Mouse (Mus musculus) thymus, postnatal 10 days (tissue): ENCODE results near the gene Vav1.

Experiments
- DNase-seq, 2 experiments: peaks; one replicate each; pipeline ENCODE4 v3.0.0; 2021; ENCODE audit warnings: low spot score in 2 of 2

The Vav1 gene

DNA sequence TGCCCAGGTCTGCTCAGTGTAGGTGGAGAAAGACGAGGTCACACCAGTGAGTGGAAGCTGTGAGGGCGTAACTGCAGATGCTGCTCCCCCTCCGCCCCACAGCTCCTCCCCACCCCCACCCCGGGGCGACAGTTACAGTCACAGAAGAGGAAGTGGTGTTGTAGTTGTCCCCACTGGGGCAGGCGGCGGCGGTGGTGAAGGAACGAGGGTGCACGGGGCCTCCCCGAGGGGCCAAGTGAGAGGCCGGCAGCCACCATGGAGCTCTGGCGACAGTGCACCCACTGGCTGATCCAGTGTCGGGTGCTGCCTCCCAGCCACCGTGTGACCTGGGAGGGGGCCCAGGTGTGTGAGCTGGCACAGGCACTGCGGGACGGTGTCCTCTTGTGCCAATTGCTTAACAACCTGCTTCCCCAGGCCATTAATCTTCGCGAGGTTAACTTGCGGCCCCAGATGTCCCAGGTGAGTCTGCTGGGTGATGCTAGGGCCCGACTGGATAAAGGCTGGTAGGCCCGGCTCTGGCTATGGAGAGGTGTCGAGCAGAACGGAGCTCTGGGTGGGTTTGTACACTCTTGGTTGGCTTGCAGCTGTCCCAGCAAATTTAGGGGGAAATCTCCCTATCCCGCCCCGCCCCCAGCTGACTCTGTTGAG is at the start of gene Vav1:
Gene Vav1, plus strand, starts transcription at position 158 of the 648 bp plus-strand sequence.
- peak; percentile 83 to 85 for DNase-seq

GRCm38 (mm10) chr17:57229851-57230727 is 48.8 kb upstream of the Vav1 start:
- no peak for DNase-seq

DNA sequence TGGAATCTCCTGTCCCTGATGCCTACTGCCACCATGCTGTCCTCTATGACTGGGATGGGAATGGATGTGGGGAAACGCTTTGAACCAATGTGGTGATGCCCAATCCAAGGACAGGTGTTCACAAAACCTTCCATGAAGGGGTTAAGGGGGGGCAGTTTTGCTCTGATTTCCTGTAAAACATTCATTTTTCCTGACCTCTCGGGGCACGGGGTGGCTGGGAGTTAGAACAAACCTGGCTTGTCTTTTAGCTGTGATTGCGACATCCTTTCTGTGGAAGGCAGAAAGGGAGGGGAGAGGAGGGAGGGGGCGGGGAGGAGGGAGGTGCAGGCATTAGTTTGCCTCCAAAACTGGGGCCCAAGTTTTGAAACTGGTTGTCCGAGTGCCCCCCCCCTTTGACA is 48.2 kb upstream of the Vav1 start:
- no peak for DNase-seq

DNA sequence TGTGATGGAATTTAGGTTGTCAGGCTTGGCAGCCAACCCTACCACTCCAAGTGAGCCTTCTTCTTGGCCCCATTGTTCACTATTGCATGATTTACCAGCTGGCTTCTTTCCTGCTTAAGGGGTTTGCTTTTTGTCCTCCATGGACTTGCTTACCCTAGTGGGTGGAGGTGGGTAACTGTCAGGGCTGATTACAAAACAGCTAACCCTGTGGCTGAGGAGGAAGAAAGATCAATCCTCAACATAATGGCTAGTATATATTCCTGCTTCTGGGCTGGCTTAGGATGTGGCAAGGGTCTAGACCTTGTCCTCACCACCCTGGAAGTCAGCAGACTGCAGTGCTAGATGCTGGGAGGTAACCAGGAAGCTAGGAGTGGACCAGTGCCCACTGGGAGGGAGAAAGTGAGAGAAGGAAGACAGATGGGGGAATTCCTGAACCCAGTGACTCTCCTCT is 47.6 kb upstream of the Vav1 start:
- DNase-seq, result no peak

- no peak for DNase-seq
Measured at GRCm38 (mm10) chr17:57232200-57232599, 46.7 kb upstream of the Vav1 start.

DNA sequence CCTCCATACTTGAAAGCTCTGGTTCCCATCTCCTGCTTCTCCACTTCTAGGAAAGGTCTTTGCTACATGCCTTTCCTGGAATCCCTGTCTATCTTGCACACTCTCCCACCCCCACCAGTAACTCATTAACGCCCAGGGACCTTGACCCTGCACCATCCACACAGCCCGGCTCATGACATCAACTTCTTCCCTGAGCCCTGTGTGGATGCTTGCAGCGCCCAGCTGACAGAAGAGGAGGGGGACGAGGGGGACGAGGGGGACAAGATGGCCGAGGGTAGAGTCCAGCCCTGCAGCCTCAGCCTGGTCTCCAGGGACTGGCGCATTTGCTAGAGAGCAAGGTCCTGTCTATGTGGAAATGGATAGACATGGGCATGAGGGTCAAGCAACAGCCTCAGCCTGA is 45.9 kb upstream of the Vav1 start:
- no peak for DNase-seq

- DNase-seq, result no peak
Measured at GRCm38 (mm10) chr17:57234254-57234928, 44.5 kb upstream of the Vav1 start.

DNA sequence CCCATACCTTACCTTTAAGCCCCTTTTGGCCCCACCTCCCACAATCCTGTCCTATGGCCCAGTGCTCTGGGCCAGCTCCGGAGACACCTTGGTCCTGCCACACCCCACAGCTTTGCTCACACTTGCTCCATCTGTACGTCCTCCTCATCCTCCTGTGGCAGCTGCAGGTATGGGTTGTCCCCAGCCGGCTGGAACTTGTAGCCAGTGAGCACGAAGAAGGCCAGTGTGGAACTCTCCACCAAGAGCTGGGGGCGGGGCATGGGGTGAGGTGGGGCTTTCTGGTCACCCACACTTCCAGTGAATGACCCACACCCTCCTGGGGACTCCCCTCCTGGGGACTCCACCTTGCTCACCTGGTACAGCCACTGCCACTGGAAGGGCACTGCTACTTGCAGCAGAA is 43.1 kb upstream of the Vav1 start:
- no peak for DNase-seq

DNA sequence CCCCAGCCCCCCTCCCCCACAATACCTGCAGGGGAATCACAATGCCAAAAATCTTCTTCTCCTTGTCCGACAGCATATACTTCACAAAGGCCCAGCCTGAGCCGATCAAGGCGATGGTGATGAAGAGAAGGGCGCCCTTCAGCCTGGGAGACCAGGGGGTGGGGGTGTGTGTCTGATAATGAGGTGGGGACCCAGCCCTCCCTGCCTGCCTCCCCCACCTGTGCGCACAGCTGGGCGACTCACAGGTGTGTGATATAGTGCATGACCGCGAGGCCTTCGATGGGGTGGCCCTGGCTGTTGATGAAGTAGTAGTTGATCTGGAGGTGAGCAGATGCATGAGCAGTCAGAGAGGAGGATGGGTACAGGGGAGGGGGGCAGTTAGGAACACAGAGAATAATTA is 41.7 kb upstream of the Vav1 start:
- DNase-seq, result no peak

GRCm38 (mm10) chr17:57243650-57244370 is 35.1 kb upstream of the Vav1 start:
- DNase-seq, result no peak

DNA sequence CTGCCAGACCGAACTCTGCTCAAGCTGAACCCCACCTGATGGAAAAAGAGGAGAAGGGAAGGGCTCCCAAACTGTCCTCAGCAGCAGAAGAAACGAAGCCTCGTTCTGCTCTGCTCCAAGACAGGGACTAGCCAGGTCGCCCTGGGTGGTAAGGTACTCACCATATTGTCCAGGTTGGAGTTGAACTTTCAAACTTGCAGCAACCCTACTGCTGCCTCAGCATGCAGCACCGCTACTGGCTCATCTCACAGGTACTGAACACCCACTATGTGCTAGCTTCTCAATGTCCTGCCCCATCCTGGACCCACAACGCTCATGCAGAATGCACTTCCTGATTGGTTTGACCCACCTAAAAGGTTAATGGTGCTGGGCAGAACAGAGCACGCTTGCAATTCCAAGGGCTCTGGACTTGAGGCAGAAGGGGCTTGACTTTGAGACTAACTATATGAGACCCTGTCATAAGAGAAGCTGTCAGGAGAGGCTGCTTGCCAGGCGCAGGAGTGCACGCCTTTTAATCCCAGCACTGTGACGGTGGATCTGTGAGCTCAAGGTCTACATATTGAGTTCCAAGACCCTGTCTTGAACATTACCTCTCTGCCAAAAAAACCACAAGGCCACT is 33.5 kb upstream of the Vav1 start:
- no peak for DNase-seq

DNA sequence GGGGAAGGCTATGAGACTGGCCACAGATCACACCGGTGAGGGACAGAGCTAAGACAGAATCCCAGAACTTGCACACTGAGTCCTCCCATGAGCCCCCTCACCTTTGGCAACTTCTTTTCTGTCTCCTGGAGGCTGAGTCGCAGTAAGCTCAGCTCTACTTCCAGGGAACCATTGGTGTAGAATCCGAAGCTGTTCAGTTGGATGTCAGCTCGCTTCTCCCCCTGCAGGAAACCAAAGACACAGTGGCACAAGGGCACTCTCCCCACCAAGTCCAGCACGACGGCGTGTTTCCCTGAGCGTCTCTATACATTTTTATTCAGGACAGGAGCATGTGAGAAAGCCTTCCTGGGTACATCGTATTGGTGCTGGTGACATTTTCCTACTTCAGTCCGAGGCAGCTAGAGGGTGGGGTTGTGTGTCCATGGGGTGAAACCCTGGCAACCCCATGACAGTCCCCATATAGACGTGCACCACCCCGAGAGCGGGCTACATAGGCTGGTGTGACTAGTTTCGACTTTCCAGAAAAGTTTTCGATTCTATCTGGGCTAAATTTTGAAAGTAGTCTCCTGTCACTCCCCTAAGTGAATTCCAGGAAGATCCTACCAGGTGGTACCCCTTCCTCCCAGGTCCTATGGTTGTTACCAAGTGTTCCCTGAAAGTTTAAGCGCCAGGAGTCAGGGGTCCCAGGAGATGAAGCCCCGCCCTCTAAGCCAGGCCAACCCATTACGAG is 32.1 kb upstream of the Vav1 start:
- peak; percentile 20 to 28 for DNase-seq

DNA sequence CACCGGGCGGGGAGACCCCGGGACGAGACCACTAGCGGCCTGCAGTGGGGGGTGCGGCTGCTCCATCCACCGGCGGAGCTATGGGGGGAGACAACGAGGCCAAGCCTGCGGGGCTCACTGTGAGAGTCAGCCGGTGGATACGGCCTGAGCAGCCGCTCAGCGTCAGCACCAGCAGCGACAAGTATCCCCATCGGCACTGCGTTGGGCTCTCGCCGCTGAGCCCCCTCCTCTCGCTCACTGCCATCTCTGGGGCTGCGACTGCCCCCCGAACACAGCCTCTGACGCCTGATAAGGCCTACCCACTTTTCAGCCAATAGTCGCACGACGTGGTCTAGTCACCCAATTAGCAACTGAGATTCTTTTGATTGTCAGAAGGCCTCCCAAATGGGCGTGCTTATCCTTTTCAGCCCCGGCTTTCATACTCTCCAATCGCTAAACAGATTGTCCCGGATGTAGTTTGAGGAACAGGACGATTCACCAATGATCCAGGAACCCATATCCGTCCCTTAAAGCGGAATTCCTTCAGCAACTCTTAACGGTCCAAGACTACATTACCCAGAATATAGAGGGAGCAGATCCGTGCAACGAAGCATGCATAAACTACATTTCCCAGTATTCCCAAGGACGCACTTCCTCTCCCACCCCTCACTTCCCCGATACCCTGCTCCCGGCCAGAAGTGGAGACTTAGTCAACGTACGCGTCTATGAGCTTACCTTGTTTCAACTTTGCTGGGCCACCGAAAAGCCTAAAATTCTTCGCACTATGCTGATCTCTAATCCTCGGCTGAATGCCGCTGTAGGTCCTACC is 31.3 kb upstream of the Vav1 start:
- peak; percentile 86 to 93 for DNase-seq

GRCm38 (mm10) chr17:57248201-57248699 is 30.6 kb upstream of the Vav1 start, which contains the start of gene Gpr108:
Gpr108 (minus strand) TSS chr17:57248446.
- peak; percentile 88 to 90 for DNase-seq

DNA sequence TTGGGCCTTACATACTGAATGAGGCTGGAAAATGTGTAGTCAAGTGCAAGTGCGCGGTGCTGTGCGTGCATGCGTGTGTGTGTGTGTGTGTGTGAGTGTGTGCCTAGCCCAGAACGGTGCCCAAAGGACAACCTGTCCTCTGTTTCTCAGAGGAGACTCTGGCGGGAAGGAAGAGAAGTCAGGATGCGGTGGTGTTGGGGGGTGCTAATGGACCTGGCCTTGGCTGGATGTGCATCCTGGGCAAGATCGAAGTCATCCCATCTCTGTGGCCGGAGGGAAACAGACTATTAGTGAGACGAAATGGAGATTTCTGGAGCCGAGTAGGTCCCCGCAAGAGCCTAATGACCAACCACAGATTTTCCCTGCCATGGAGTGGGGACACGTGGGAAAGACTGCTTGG is 30.1 kb upstream of the Vav1 start:
- DNase-seq, result peak; percentile 19 to 47

GRCm38 (mm10) chr17:57249186-57250181 is 29.4 kb upstream of the Vav1 start, which contains the start of gene Trip10:
Trip10 (plus strand) TSS chr17:57249455.
- peak; percentile 96 to 99 for DNase-seq

GRCm38 (mm10) chr17:57250461-57251160 is 28.3 kb upstream of the Vav1 start:
- peak in 1 of 2 experiments; percentile 25 for DNase-seq

GRCm38 (mm10) chr17:57251431-57251830 is 27.5 kb upstream of the Vav1 start:
- no peak for DNase-seq
